Mouse (Mus musculus): ENCODE data around the gene Inca1.

- TF ChIP-seq CTCF (IDR thresholded peaks at IDR 0.05; ENCODE audit: extremely low read depth, insufficient read depth, insufficient read length, insufficient replicate concordance) (no peak), POLR2A (IDR thresholded peaks at IDR 0.05; ENCODE audit: low read depth, low read length) (no peak)
These were observed 6.5 kb downstream of the Inca1 start for GRCm38 (mm10) chr11:70693504-70693903.
